Mouse (Mus musculus) hindbrain, embryonic 11.5 days (tissue): Measurements from ENCODE around the gene Stxbp4. TPM values are rescaled to one million over a fixed set of nuclear protein-coding genes. Genes with fewer than 3 reads are reported as not detected.

ENCODE experiments used
- ATAC-seq: fragments of 200-750 bp; cut with Nextera tagmentation; 2 replicates; pipeline ENCODE4 v1.8.0; 2017; ENCODE audit warnings: mild to moderate bottlenecking, moderate TSS enrichment, moderate library complexity; ENCODE audit not compliant: low FRiP score
- DNase-seq: peaks from one replicate; pipeline ENCODE4 v3.0.0-alpha.2; 2015; ENCODE audit warnings: low spot score
- H3K27ac ChIP-seq: fragments of 300-500 bp; sonication (generic); 2 replicates; pipeline ENCODE4 v1.5.1; 2014; ENCODE audit warnings: mild to moderate bottlenecking, low read depth, low read length
- H3K27me3 ChIP-seq: fragments of 300-500 bp; sonication (generic); 2 replicates; pipeline ENCODE4 v1.6.1; 2014; ENCODE audit warnings: mild to moderate bottlenecking, low read length, moderate library complexity, mixed read lengths; ENCODE audit not compliant: control insufficient read depth, insufficient read depth
- H3K36me3 ChIP-seq: fragments of 300-500 bp; sonication (generic); 2 replicates; pipeline ENCODE4 v1.6.1; 2014; ENCODE audit warnings: mild to moderate bottlenecking, low read length, moderate library complexity, mixed read lengths; ENCODE audit not compliant: control insufficient read depth, insufficient read depth
- H3K4me1 ChIP-seq: fragments of 300-500 bp; sonication (generic); replicated peaks from 2 replicates; pipeline ENCODE4 v1.6.1; 2014; ENCODE audit warnings: low read length, mixed read lengths; ENCODE audit not compliant: control insufficient read depth, insufficient read depth
- H3K4me2 ChIP-seq: fragments of 300-500 bp; sonication (generic); replicated peaks from 2 replicates; pipeline ENCODE4 v1.6.1; 2014; ENCODE audit warnings: mild to moderate bottlenecking, low read depth, low read length
- H3K4me3 ChIP-seq: fragments of 300-500 bp; sonication (generic); 2 replicates; pipeline ENCODE4 v1.5.1; 2014; ENCODE audit warnings: low read depth, low read length
- H3K9ac ChIP-seq: fragments of 300-500 bp; sonication (generic); 2 replicates; pipeline ENCODE4 v1.6.1; 2014; ENCODE audit warnings: low read depth, low read length
- H3K9me3 ChIP-seq: fragments of 300-500 bp; sonication (generic); 2 replicates; pipeline ENCODE4 v1.6.1; 2016; ENCODE audit warnings: low read length; ENCODE audit not compliant: control insufficient read depth
- WGBS: fragments of 180-500 bp; shearing (Covaris S2); extraction: QIAGEN DNeasy Blood & Tissue Kit; methylation state at CpG from one replicate; pipeline ENCODE4 v1.1.7; 2014; 5-methylcytosine and 5-hydroxymethylcytosine counted together
- polyA plus RNA-seq: library from polyadenylated mRNA; unstranded; fragments of >200 nt; fragmentation: Nextera tagmentation; extraction: Ambion mirVana; gene quantifications from 2 replicates; pipeline ENCODE4 v1.2.1, GENCODE M21; 2014

The Stxbp4 gene
- polyA plus RNA-seq, 1 experiment from 2014 or later, result 43.5 TPM

DNA sequence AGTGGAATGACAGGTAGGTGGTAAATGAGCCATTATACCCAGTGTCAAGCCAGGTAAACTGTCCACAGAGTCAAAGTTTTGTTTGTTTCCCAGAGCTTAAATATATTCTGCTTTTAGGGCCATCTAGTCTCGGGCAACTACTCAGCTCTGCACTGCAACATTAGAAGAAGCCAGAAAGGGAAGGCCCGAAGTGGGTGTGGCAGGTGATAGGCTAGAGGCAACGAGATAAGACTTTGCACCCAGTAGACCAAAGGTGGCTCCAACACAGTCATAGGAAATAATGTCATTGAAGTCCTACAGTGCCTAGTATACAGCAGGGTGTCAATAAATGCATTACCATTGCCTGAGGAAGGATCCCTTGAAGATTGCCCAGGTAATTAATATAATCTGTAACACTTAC, 25.2 kb upstream of the Stxbp4 start:
- Histone ChIP-seq H3K27me3 (no peaks in the 10 kb centered on the region), H3K4me2 (no peak overlapping the region), H3K9me3 (no peaks in the 10 kb centered on the region), H3K9ac (no peak overlapping the region), H3K4me3 (no peak overlapping the region), H3K4me1 (no peaks in the 10 kb centered on the region; the same call in 1 of the 2 replicates), H3K36me3 (no peaks in the 10 kb centered on the region), H3K27ac (no peak overlapping the region)
- WGBS, result 73% methylated on average over 3 of the region's 3 CpGs
- no peak for DNase-seq
- no peak for ATAC-seq

DNA sequence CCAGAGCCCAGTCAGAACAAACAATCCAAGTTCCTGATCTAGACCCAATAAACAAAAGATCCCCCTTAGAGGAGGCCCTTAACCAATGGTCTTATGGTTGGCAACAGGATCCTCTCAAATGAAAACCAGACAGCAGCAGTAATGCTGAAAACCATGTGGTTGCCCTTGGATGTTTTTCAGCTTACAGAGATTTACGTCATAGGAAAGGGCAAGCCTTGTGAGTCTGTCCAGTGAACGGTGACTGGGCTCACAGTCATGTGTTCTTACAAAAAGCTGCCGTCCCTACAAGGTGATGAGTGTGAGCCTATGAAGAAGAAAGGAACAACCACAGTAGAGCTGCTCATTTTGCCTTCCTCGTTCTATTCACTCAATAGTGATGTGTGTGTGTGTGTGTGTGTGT, 22.8 kb upstream of the Stxbp4 start:
- Histone ChIP-seq H3K9ac (no peak overlapping the region), H3K4me1 (no peaks in the 10 kb centered on the region; the same call in 1 of the 2 replicates), H3K4me2 (no peak overlapping the region), H3K27ac (no peak overlapping the region), H3K4me3 (no peak overlapping the region), H3K36me3 (no peaks in the 10 kb centered on the region), H3K27me3 (no peaks in the 10 kb centered on the region), H3K9me3 (no peaks in the 10 kb centered on the region)
- DNase-seq (no peak), ATAC-seq (no peak)
- 90% methylated on average over 4 of the region's 4 CpGs for WGBS

DNA sequence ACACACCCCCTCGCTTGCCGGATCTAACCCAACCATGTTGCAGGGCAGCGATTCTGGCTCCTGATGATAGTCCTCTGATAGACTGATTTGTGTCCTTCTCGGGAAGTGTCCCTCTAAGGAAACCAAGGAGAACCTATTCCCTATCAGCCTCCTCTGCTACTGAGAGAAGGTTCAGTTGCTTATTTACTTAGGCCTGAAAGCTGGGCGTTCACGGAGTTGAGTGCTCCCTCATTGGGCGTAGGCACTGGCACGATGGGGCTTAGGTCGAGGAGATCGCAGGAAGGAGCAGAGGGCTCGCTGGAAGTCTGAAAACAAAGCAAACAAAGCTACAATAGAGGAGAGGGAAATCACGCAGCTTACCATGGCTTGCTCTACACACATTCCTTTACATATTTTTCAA, 19.6 kb upstream of the Stxbp4 start:
- H3K4me3 ChIP-seq, result no peak overlapping the region
- no peaks in the 10 kb centered on the region for H3K36me3 ChIP-seq
- H3K9ac ChIP-seq, result no peak overlapping the region
- no peaks in the 10 kb centered on the region for H3K27me3 ChIP-seq
- no peaks in the 10 kb centered on the region for H3K9me3 ChIP-seq
- DNase-seq (no peak), ATAC-seq (no peak)
- no peak overlapping the region for H3K4me2 ChIP-seq
- WGBS, result 86% methylated on average over 12 of the region's 12 CpGs
- H3K4me1 ChIP-seq, result no peaks in the 10 kb centered on the region
- H3K27ac ChIP-seq, result no peak overlapping the region

DNA sequence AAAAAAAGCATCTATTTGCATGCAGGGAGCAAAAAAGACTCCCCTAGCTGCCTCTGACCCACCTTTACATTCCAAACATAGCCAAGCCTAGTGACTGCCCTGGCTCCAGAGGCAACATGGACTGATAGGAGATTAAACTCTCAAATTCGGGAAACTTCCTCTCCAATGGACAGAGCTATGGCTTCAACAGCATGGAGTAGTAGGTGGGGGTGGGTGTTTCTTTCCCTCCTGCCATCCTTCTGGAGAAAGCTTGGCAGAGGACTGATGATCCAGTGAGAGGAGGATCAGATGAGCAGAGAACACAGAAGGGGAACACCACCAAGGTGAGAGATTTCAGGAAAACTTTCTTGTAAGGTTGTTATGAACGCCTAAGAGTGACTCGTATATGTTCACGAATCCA, 14.7 kb upstream of the Stxbp4 start:
- Histone ChIP-seq H3K9ac (no peak overlapping the region), H3K27me3 (no peaks in the 10 kb centered on the region), H3K4me1 (no peaks in the 10 kb centered on the region), H3K27ac (no peak overlapping the region), H3K36me3 (0 out of 2 replicates have a peak, but pooled peaks cover 3% of the 10 kb centered on the region), H3K9me3 (no peaks in the 10 kb centered on the region), H3K4me2 (no peak overlapping the region), H3K4me3 (no peak overlapping the region)
- no peak for ATAC-seq
- 93% methylated on average over 4 of the region's 4 CpGs for WGBS
- no peak for DNase-seq

DNA sequence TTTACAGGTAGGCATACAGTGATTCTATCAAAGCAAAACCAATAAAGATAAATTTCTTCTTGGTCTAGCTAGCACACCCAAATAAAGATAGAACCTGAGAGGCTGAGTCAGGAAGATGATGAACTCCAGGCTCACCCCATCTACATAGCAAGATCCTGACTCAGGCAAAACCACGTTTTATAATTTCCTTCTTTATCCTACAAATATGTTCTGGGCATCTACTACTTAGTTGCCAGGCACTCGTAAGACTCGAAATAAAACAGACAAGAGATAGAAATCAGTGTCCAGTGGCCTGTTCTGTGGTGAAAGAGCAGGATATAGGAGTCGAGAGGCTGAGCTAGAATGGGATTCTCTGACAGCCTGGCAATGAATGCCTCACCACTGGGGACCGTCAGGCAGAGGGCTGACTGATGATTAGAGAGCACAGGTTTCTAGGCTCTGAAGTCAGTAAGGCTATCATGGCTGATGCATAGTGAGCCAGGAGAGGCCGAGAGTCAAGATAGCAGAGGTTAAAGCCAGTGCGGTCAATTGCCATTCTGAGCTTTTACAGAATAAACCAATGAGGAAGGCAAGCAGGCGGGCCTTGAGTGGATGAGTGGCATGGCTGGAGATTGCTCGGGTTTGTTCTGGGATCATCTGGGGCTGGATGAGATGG, 12.5 kb upstream of the Stxbp4 start:
- DNase-seq (no peak), ATAC-seq (no peak)
- Histone ChIP-seq H3K9me3 (no peaks in the 10 kb centered on the region), H3K36me3 (0 out of 2 replicates have a peak, but pooled peaks cover 3% of the 10 kb centered on the region), H3K4me3 (no peak overlapping the region), H3K4me1 (no peaks in the 10 kb centered on the region), H3K27me3 (no peaks in the 10 kb centered on the region), H3K4me2 (no peak overlapping the region), H3K9ac (no peak overlapping the region), H3K27ac (no peak overlapping the region)
- WGBS, result 84% methylated on average over 9 of the region's 9 CpGs

DNA sequence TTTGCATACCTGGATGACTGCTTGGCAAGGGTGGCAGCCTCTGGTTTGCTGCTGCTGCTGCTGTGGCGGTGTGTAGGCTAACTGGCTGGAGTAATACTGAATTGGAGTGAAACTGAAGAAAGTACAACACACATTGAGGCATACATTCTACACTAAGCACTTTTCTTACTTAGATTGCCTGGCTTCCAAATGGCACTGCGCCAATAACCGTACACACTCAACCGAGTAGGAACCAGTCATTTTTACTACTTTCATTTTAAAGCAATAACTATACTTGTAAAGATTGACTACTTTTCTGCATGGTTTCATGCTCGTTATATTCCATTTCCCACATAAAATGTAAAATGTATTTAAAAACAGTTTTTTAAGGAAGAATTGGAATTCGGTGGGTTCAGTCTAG, 11.9 kb upstream of the Stxbp4 start:
- 95% methylated on average over 6 of the region's 6 CpGs for WGBS
- 0 out of 2 replicates have a peak, but pooled peaks cover 3% of the 10 kb centered on the region for H3K36me3 ChIP-seq
- no peak overlapping the region for H3K4me3 ChIP-seq
- H3K27me3 ChIP-seq, result no peaks in the 10 kb centered on the region
- no peaks in the 10 kb centered on the region for H3K4me1 ChIP-seq
- no peak overlapping the region for H3K9ac ChIP-seq
- H3K9me3 ChIP-seq, result no peaks in the 10 kb centered on the region
- ATAC-seq, result no peak
- no peak overlapping the region for H3K4me2 ChIP-seq
- DNase-seq, result no peak
- no peak overlapping the region for H3K27ac ChIP-seq

DNA sequence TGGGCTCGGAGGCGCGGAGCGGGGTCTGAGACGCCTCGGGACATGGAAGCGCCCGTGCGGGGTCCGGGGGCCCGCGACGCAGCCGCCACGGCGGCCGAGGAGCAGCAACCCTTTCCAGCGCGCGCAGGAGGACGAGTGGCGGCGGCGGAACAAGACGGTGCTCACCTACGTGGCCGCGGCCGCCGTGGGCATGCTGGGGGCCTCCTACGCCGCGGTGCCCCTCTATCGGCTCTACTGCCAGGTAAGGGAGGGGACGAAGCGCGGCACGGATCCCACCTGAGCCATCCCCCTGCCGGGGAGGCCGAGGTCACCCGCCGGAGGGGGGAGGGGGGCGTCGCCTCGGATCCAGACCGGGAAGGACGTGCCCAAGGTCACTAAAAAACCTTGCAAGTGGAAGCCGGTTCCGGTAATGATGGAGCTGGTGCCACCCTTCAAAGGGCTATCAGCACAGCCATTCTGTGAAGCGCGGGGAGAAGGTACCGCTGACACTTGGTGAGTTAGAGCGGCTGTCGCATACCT, 487 bp upstream of the Stxbp4 start:
- Histone ChIP-seq H3K27ac (peak overlapping the region; percentile 88), H3K9me3 (no peaks in the 10 kb centered on the region), H3K27me3 (no peaks in the 10 kb centered on the region), H3K9ac (peak overlapping the region; percentile 98), H3K4me3 (peak overlapping the region; percentile 97), H3K36me3 (no peaks in the 10 kb centered on the region), H3K4me2 (peak overlapping the region; percentile 52), H3K4me1 (0 out of 2 replicates have a peak, but pooled peaks cover 2% of the 10 kb centered on the region)
- ATAC-seq (no peak; the same call in 1 of the 2 replicates), DNase-seq (no peak)
- under 1% methylated on average over 43 of the region's 54 CpGs for WGBS

DNA sequence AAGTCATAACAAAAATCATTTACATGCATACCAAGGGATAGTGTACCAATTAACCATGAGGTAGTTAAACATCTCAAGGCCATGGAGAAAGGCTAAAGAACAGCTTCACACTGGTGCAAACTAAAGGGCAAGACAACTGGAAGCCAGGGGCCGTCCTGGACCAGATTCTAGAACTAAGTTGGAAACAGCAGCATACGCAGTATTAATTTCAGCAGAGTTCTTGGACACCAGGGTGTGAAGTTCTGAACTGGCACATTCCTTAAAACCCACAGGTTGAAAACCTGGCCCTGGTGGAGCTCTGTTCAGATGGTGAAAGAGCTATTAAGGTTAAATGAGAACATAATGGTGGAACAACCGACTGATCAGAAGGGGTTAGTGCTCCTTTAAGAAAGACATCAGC, 3.2 kb downstream of the Stxbp4 start:
- H3K27ac ChIP-seq, result no peak overlapping the region
- H3K36me3 ChIP-seq, result no peaks in the 10 kb centered on the region
- H3K27me3 ChIP-seq, result no peaks in the 10 kb centered on the region
- DNase-seq, result no peak
- no peaks in the 10 kb centered on the region for H3K9me3 ChIP-seq
- no peak overlapping the region for H3K4me3 ChIP-seq
- ATAC-seq, result no peak
- WGBS, result 93% methylated on average over 3 of the region's 3 CpGs
- 0 out of 2 replicates have a peak, but pooled peaks cover 2% of the 10 kb centered on the region for H3K4me1 ChIP-seq
- H3K9ac ChIP-seq, result no peak overlapping the region
- H3K4me2 ChIP-seq, result no peak overlapping the region

DNA sequence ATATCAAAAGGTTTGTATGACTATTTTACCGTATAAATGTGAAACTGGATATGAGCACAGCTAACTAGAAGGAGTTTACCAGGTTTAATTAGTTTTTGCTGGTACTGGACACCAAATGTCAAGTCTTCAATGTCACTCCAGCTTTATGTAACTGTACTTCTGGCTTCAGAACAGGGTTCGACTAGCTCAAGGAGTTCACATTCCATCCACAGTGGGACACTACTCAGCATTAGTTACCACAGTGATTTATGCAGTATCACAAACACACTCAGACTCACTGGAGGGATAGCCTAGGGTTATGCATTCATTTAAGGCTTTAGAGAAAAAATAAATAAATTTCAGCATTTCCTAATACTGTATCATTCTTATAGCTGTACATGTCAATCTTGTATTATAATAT, 5.4 kb downstream of the Stxbp4 start:
- Histone ChIP-seq H3K36me3 (no peaks in the 10 kb centered on the region), H3K27me3 (no peaks in the 10 kb centered on the region), H3K27ac (no peak overlapping the region), H3K4me1 (0 out of 2 replicates have a peak, but pooled peaks cover 2% of the 10 kb centered on the region), H3K4me3 (no peak overlapping the region), H3K9ac (no peak overlapping the region), H3K9me3 (no peaks in the 10 kb centered on the region), H3K4me2 (no peak overlapping the region)
- ATAC-seq, result no peak
- no peak for DNase-seq
- WGBS, result 84% methylated on average over 2 of the region's 2 CpGs
